Mouse (Mus musculus) lung, embryonic 14.5 days (tissue): ENCODE measurements at regions not wholly inside any gene's neighbourhood (a gene's known extent, or its start where the extent isn't known, plus 50 kb on each side); places are given as distances from the start of the nearest gene placed in this dataset.

ENCODE experiments used
- ATAC-seq: fragments of 200-750 bp; cut with Nextera tagmentation; 2 replicates; pipeline ENCODE4 v1.8.0; 2017; ENCODE audit warnings: mild to moderate bottlenecking, moderate TSS enrichment, moderate library complexity; ENCODE audit not compliant: insufficient read depth
- DNase-seq: peaks from one replicate; pipeline ENCODE4 v3.0.0-alpha.2; 2015
- H3K27ac ChIP-seq: fragments of 300-500 bp; sonication (generic); 2 replicates; pipeline ENCODE4 v1.5.1; 2014; ENCODE audit warnings: low read depth, mild to moderate bottlenecking, moderate library complexity
- H3K27me3 ChIP-seq: fragments of 300-500 bp; sonication (generic); 2 replicates; pipeline ENCODE4 v1.6.1; 2014; ENCODE audit warnings: low read length, control low read depth; ENCODE audit not compliant: insufficient read depth
- H3K36me3 ChIP-seq: fragments of 300-500 bp; sonication (generic); 2 replicates; pipeline ENCODE4 v1.6.1; 2014; ENCODE audit warnings: control low read depth; ENCODE audit not compliant: insufficient read depth
- H3K4me1 ChIP-seq: fragments of 300-500 bp; sonication (generic); 2 replicates; pipeline ENCODE4 v1.6.1; 2014; ENCODE audit warnings: antibody characterized with exemption, control low read depth; ENCODE audit not compliant: insufficient read depth
- H3K4me2 ChIP-seq: fragments of 300-500 bp; sonication (generic); 2 replicates; pipeline ENCODE4 v1.6.1; 2014; ENCODE audit warnings: mild to moderate bottlenecking
- H3K4me3 ChIP-seq: fragments of 300-500 bp; sonication (generic); 2 replicates; pipeline ENCODE4 v1.5.1; 2014; ENCODE audit warnings: low read depth, low read length
- H3K9ac ChIP-seq: fragments of 300-500 bp; sonication (generic); 2 replicates; pipeline ENCODE4 v1.6.1; 2014
- H3K9me3 ChIP-seq: fragments of 300-500 bp; sonication (generic); 2 replicates; pipeline ENCODE4 v1.6.1; 2016; ENCODE audit warnings: low read depth, low read length, control low read depth
- CTCF ChIP-seq: IDR thresholded peaks from 2 replicates; pipeline ENCODE4 v1.5.1; 2016; ENCODE audit warnings: antibody characterized with exemption, low read depth
- WGBS: fragments of 180-500 bp; shearing (Covaris S2); extraction: QIAGEN DNeasy Blood & Tissue Kit; methylation state at CpG from one replicate; pipeline ENCODE4 v1.1.7; 2014; 5-methylcytosine and 5-hydroxymethylcytosine counted together

DNA sequence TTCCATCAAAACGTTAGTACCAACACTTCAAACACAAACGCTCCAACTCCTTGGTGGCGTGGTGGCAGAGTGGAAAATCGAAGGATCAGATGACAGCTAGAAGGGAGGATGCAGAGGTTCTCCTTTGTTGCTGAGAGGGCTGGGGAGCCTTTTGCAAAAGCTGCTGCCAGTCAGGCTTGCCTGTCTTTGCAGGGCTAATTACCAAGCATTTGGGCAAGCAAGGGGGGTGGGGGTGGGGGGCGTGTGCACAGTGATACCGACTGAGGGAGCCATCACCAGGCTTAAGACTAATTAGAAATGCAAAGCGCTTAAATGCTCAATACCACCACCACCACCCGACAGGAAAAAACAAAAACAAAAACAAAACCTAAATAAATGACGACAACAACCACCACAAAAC, 95.3 kb upstream of the Galnt15 start:
- 6% methylated on average over 9 of the region's 9 CpGs for WGBS
- DNase-seq = peak; percentile 32
- peak overlapping the region; percentile 42; the same call in 1 of the 2 replicates for H3K27ac ChIP-seq
- peak overlapping the region; percentile 67 for H3K4me2 ChIP-seq
- no peak for ATAC-seq
- no peak for TF ChIP-seq CTCF
- no peaks in the 10 kb centered on the region for H3K9me3 ChIP-seq
- no peaks in the 10 kb centered on the region for H3K36me3 ChIP-seq
- peak overlapping the region; percentile 51 for H3K9ac ChIP-seq
- H3K4me1 ChIP-seq = peaks cover 10% of the 10 kb centered on the region
- peak overlapping the region; percentile 35 for H3K4me3 ChIP-seq
- H3K27me3 ChIP-seq = no peaks in the 10 kb centered on the region

- no peak for TF ChIP-seq CTCF
- H3K4me3 ChIP-seq = peak overlapping the region; percentile 35
- H3K9ac ChIP-seq = peak overlapping the region; percentile 51
- 2% methylated on average over 13 of the region's 13 CpGs for WGBS
- no peaks in the 10 kb centered on the region for H3K9me3 ChIP-seq
- peak overlapping the region; percentile 60 for H3K27ac ChIP-seq
- peak overlapping the region; percentile 67 for H3K4me2 ChIP-seq
- H3K36me3 ChIP-seq = no peaks in the 10 kb centered on the region
- ATAC-seq = peak; percentile 71
- peaks cover 10% of the 10 kb centered on the region for H3K4me1 ChIP-seq
- peak; percentile 65 for DNase-seq
- no peaks in the 10 kb centered on the region for H3K27me3 ChIP-seq
Observed at GRCm38 (mm10) chr14:31933841-31934271, 94.9 kb upstream of the Galnt15 start.

GRCm38 (mm10) chr14:31934321-31934720, 94.5 kb upstream of the Galnt15 start:
- Histone ChIP-seq H3K27me3 (no peaks in the 10 kb centered on the region), H3K27ac (peak overlapping the region; percentile 60), H3K36me3 (no peaks in the 10 kb centered on the region), H3K9me3 (no peaks in the 10 kb centered on the region), H3K4me1 (peaks cover 10% of the 10 kb centered on the region), H3K9ac (peak overlapping the region; percentile 51), H3K4me2 (peak overlapping the region; percentile 67), H3K4me3 (peak overlapping the region; percentile 35)
- WGBS = 4% methylated on average over 5 of the region's 6 CpGs
- TF ChIP-seq CTCF = no peak
- ATAC-seq (peak; percentile 59), DNase-seq (peak; percentile 67)

- no peaks in the 10 kb centered on the region for H3K27me3 ChIP-seq
- H3K9me3 ChIP-seq = no peaks in the 10 kb centered on the region
- ATAC-seq = no peak
- H3K4me1 ChIP-seq = peaks cover 9% of the 10 kb centered on the region
- H3K4me3 ChIP-seq = no peak overlapping the region
- WGBS = 15% methylated on average over 3 of the region's 3 CpGs
- TF ChIP-seq CTCF = no peak
- no peaks in the 10 kb centered on the region for H3K36me3 ChIP-seq
- no peak overlapping the region for H3K9ac ChIP-seq
- H3K27ac ChIP-seq = no peak overlapping the region
- H3K4me2 ChIP-seq = peak overlapping the region; percentile 67; the same call in 1 of the 2 replicates
- no peak for DNase-seq
Observed at GRCm38 (mm10) chr14:31934771-31935170, 94.0 kb upstream of the Galnt15 start.

DNA sequence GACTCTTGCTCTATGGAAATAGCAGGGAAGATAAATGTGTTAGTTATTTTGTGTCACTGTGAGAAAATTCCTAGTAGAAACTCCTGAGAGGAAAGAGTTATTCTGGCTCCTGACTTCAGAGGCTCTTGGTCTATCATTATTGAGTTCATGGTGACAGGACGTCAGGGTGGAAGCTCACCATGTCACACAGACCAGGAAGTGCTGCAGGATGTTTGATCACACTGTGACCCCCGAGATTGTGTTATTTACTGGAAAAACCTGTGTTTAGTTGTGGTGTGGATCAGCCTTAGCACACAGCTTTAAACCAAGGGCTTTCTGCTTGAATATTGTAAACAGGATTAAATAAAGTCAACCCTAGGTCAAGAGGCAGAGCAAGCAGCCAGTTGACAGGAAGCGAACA, 93.4 kb upstream of the Galnt15 start:
- H3K4me1 ChIP-seq = peaks cover 3% of the 10 kb centered on the region
- H3K27ac ChIP-seq = no peak overlapping the region
- TF ChIP-seq CTCF = no peak
- H3K9ac ChIP-seq = no peak overlapping the region
- H3K27me3 ChIP-seq = no peaks in the 10 kb centered on the region
- H3K36me3 ChIP-seq = no peaks in the 10 kb centered on the region
- ATAC-seq = no peak
- DNase-seq = peak; percentile 44
- H3K4me2 ChIP-seq = no peak overlapping the region
- no peaks in the 10 kb centered on the region for H3K9me3 ChIP-seq
- WGBS = 32% methylated on average over 3 of the region's 3 CpGs
- H3K4me3 ChIP-seq = no peak overlapping the region

GRCm38 (mm10) chr14:31936581-31936980, 92.2 kb upstream of the Galnt15 start:
- WGBS = 82% methylated on average over 3 of the region's 3 CpGs

GRCm38 (mm10) chr14:31940900-31941299, 87.9 kb upstream of the Galnt15 start:
- ATAC-seq (no peak), DNase-seq (no peak)
- no peak for TF ChIP-seq CTCF
- Histone ChIP-seq H3K9ac (no peak overlapping the region), H3K36me3 (no peaks in the 10 kb centered on the region), H3K4me3 (no peak overlapping the region), H3K27me3 (no peaks in the 10 kb centered on the region), H3K4me2 (no peak overlapping the region), H3K9me3 (no peaks in the 10 kb centered on the region), H3K27ac (no peak overlapping the region), H3K4me1 (no peaks in the 10 kb centered on the region)
- WGBS = 80% methylated on average over 6 of the region's 6 CpGs

More at GRCm38 (mm10) chr14:31936581-31936980, 92.2 kb upstream of the Galnt15 start:
- no peak for TF ChIP-seq CTCF
- Histone ChIP-seq H3K4me1 (peaks cover 2% of the 10 kb centered on the region; the same call in 1 of the 2 replicates), H3K9me3 (no peaks in the 10 kb centered on the region), H3K36me3 (no peaks in the 10 kb centered on the region), H3K9ac (no peak overlapping the region), H3K27ac (no peak overlapping the region), H3K27me3 (no peaks in the 10 kb centered on the region), H3K4me3 (no peak overlapping the region), H3K4me2 (no peak overlapping the region)
- DNase-seq (peak; percentile 36), ATAC-seq (no peak)
